Mouse (Mus musculus) megakaryocyte, embryonic 14.5 days (primary cell): Measurements from ENCODE around the gene Vwa3b.

Experiments
- FLI1 ChIP-seq: IDR thresholded peaks from 2 replicates; pipeline ENCODE4 v1.6.1; 2012; ENCODE audit warnings: low read length, inconsistent platforms, mixed read lengths
- GATA1 ChIP-seq: IDR thresholded peaks from 3 replicates; pipeline ENCODE4 v1.6.1; 2012; ENCODE audit warnings: mixed read lengths, low read length, inconsistent platforms, borderline replicate concordance

GRCm38 (mm10) chr1:37187050-37187449 is 160.7 kb downstream of the Vwa3b start:
- no peak for TF ChIP-seq GATA1
- no peak for TF ChIP-seq FLI1
